Mouse (Mus musculus) CD4-positive, CD25-positive, alpha-beta regulatory T cell, adult 4 months (primary cell): ENCODE results near the gene Fhod1. TPM values are rescaled to one million over a fixed set of nuclear protein-coding genes. Genes with fewer than 3 reads are reported as not detected.
"Not testable (repeated sequence)": the region's sequence is repeated elsewhere in the genome, so short reads cannot be mapped to it uniquely, and the experiment has no call there.

Experiments
- ATAC-seq: one replicate; pipeline ENCODE4 v1.8.0; 2017
- polyA plus RNA-seq, 2 experiments: library from polyadenylated mRNA; unstranded; fragments of 100-300 nt; shearing (Covaris generic); gene quantifications; one replicate each; pipeline ENCODE4 v1.2.1; 2017

The Fhod1 gene
- polyA plus RNA-seq, 2 experiments from 2014 or later: 2.3 to 5.3 TPM

GRCm38 (mm10) chr8:105294776-105295175, 53.0 kb downstream of the Fhod1 start:
- no peak for ATAC-seq

- no peak for ATAC-seq
Measured at GRCm38 (mm10) chr8:105293405-105293804, 54.3 kb downstream of the Fhod1 start.

DNA sequence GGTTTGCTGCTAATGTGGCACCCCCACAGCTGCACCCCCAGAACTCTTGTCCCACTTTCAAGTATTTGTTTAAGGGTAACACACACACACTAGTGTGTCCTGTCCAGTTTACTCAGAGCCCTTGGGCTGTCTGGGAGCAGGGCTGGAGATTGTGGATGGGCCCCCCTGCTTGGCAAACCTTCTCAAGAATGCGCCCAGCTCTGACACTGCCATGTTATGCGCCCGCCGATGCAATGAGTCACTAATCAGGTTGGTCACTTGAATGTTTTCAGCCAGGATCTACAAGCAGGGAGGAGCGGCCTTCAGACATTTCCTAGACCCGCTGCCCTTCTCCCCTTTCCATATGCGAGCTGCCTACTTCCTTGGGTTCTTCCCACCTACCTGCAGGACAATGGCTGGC, 55.3 kb downstream of the Fhod1 start:
- no peak for ATAC-seq

DNA sequence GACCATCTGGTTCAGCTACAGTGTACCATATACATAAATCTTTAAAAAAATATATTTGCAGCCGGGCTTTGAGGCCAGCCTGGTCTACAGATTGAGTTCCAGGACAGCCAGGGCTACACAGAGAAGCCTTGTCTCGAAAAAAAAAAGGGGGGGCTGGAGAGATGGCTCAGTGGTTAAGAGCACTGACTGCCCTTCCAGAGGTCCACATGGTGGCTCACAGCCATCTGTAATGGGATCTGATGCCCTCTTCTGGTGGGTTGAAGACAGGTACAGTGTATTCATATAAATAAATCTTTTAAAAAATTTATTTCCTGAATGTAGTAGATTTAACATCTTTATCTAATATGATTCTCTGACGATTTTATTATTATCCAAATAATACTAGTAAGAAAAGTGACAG, 56.0 kb downstream of the Fhod1 start:
- ATAC-seq: not testable (repeated sequence)

- not testable (repeated sequence) for ATAC-seq
Measured at GRCm38 (mm10) chr8:105291364-105291763, 56.4 kb downstream of the Fhod1 start.

DNA sequence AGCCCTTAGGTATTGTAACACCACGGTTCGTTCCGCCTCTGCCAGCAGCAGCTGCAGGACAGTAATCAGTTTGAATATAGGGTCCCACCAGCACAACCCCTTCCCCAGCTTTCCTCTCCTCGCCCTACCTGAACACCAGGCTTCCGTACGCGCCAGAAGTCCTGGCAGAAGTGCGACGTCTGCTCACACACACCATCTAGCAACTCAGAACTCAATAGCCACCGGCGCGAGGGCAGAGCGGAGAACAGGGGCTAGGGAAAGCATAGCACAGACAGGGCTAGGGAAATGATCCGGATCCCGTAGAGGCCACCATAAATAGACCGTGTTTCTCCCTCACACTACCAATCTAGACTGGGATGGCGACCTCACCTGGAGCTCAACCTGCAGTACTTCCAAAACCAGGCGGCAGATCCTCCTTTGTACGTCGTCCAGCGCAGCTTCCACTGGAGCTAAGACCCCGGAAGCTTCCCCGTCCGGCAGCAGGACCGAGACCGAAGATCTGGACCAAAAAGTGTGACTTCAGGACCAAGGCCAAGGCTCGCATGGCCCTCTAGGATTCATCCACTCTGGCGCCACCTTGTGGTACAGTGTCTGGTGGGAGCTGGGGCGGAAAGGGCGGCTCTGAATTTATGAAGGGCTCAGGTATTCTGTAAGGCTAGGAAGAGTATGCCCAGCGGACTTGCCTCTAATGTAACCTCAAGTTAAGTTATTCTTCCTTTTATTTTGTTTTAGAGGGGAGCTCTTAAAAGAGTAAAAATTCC, 57.0 kb downstream of the Fhod1 start:
- peak; percentile 29 for ATAC-seq

DNA sequence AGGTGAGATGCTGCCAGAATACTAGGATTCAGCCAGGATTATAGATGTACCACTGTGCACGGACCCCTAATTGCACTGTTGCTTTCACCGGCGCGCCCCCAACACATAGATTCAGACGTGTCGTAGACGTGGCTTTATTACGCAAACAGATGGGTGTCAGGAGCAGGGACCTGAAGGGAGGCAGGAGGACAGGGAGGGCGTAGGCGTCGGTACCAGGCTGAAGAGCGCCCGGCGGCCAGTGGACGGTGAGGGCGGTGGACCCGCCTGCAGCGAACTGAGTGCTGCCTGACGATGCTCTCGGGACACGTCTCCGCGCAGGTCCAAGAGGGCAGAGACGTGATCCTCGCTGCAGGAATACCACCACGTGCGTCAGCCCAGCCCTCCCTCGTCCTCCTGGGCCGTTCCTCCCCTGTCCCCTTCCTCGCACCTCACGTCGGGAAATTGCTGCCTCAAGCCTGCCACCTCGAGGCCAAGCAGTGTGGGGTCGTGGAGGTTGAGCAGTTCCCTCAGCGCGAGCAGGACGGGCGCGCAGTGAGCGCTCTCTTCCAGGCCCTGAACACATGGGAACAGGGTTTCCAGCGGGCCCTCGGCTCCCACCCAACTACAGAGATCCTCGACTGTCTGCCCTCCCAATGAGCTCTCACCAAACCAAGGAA, 57.8 kb downstream of the Fhod1 start, which contains the start of gene 4931428F04Rik:
TSS of gene 4931428F04Rik (minus strand) at position 60 of the 656 bp plus-strand sequence.
- no peak for ATAC-seq

- ATAC-seq: peak; percentile 89
Measured at GRCm38 (mm10) chr8:105288958-105289732, 58.6 kb downstream of the Fhod1 start.

DNA sequence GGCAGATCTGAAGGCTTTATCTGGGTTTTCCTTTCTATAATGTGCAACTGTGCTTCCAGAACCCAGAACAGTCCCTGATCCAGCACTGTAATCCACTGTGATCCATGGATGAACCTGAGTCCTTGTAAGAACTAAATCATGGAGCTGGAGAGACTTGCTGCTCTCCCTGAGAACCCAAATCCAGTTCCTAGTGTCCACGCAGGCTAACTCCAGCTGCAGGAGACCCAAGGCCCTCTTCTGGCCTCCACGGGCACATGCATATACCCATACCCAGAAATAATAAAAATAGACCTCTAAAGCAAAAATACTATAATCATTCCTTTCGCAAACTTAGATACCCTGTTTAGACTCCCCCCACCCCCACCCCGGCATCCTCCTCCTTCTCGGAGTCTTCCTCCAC, 59.5 kb downstream of the Fhod1 start:
- ATAC-seq: no peak

DNA sequence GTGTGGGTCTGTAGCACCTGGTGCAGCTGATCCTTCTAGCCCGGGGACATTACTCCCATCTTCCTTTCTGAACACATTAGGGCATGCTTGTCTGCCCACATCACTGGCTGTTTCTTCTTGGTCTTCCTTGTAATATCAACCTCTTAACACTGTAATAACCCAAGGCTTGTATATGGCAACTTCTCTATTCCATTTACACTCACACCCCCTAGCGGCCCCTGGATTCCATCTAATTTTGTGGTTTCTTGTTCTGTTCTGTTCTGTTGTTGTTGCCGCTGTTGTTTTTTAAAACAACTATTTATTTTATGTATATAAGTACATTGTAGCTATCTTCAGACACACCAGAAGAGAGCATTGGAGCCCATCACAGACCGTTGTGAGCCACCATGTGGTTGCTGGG, 60.8 kb downstream of the Fhod1 start:
- no peak for ATAC-seq

GRCm38 (mm10) chr8:105285514-105285913, 62.2 kb downstream of the Fhod1 start:
- no peak for ATAC-seq

DNA sequence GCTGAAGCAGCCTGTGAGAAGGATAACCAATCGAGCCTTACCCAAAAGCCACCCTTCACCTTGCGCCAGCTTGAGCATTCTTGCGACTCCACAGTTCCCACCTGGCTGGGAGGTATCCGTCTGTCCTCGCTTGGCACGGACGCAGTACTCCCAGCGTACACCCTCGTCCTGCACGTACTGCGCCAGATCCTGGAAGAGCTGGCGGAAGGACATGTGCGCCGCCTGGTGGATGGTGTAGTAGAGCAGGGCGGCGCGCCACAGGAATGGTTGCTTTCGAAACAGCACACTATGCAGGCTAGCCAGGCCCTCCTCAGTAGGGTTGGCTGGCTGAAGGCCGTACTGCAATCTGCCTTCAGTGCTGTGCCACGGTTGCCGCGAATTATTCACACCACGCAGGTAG, 64.7 kb downstream of the Fhod1 start:
- ATAC-seq: peak; percentile 72

DNA sequence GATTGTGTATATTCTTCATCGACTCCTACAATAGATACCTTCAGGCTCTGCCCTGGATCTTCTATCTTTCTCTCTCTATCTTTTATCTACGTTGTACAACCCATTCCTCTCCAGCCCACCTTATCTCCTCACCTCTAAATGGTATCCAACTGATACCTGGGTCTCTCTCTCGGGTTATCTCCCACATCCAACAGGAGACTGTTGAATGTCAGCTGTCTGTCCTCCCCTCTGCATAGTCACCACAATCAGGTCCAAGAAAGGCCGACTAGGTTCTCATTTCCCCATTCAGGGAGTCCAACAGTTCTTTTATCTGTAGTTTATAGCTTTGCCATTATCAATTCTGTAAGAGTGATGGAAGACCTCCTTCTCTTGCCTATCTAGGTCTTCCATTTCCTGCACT, 65.5 kb downstream of the Fhod1 start:
- ATAC-seq: no peak

DNA sequence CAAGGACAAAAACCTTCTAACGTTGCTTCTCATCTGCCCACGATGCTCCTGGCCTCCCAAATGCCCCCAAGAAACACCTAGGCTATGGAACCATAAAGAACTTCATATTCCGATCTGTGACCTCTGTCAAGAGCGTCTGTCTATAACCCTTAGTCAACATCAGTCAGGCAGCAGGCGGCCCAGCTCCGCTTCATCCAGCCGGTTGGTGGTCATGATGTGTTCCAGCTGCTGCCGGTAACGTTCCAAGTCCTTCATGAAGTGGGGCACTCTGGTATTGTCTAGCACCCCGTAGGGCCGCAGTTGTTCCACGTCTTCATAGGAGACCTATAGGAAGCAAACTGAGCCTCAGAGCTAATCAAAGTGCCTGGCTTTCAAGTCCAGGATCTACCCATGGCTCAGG, 65.9 kb downstream of the Fhod1 start:
- ATAC-seq: no peak

GRCm38 (mm10) chr8:105280567-105280966, 67.2 kb downstream of the Fhod1 start:
- no peak for ATAC-seq

Other genes starting within 250 kb of the Fhod1 start
- under 1 TPM in 1 of 2 experiments, not detected in 1; 0.13 TPM for gene Ces4a, start 216.2 kb downstream of the Fhod1 start, polyA plus RNA-seq
- gene Cbfb, start 177.3 kb downstream of the Fhod1 start, polyA plus RNA-seq: 10 to 100 TPM; 26.7 to 40.6 TPM
- 10 to 100 TPM; 13.9 to 14.2 TPM for gene D230025D16Rik, start 122.8 kb downstream of the Fhod1 start, polyA plus RNA-seq
- gene B3gnt9, start 92.8 kb downstream of the Fhod1 start, polyA plus RNA-seq: under 1 TPM; 0.33 to 0.47 TPM
- 10 to 100 TPM; 58.1 to 76.0 TPM for gene Tradd, start 83.3 kb downstream of the Fhod1 start, polyA plus RNA-seq
- gene Fbxl8, start 83.3 kb downstream of the Fhod1 start, polyA plus RNA-seq: 10 to 100 TPM; 16.5 to 27.6 TPM
- under 1 TPM; 0.26 to 0.39 TPM for gene Hsf4, start 78.2 kb downstream of the Fhod1 start, polyA plus RNA-seq
- gene Nol3, start 71.8 kb downstream of the Fhod1 start, polyA plus RNA-seq: under 1 TPM in 1 of 2 experiments, not detected in 1; 0.15 TPM
- gene 4931428F04Rik, start 58.1 kb downstream of the Fhod1 start, polyA plus RNA-seq: 1 to 10 TPM in 1 of 2 experiments, under 1 TPM in 1; 0.90 to 2.6 TPM
- 1 to 10 TPM in 1 of 2 experiments, not detected in 1; 1.1 TPM for gene Exoc3l, start 51.9 kb downstream of the Fhod1 start, polyA plus RNA-seq
- 10 to 100 TPM; 44.5 to 56.2 TPM for gene E2f4, start 50.3 kb downstream of the Fhod1 start, polyA plus RNA-seq
- 10 to 100 TPM in 1 of 2 experiments, 1 to 10 TPM in 1; 7.4 to 13.5 TPM for gene Elmo3, start 42.4 kb downstream of the Fhod1 start, polyA plus RNA-seq
- gene Lrrc29, start 21.7 kb downstream of the Fhod1 start, polyA plus RNA-seq: 1 to 10 TPM; 1.7 to 6.2 TPM
- 100 to 1,000 TPM; 149 to 160 TPM for gene Tmem208, start 21.6 kb downstream of the Fhod1 start, polyA plus RNA-seq
- gene Slc9a5, start 890 bp upstream of the Fhod1 start, polyA plus RNA-seq: under 1 TPM in 1 of 2 experiments, not detected in 1; 0.16 TPM
- not detected for gene Plekhg4, start 25.3 kb upstream of the Fhod1 start, polyA plus RNA-seq
- gene Kctd19, start 65.5 kb upstream of the Fhod1 start, polyA plus RNA-seq: not detected
- gene Lrrc36, start 65.6 kb upstream of the Fhod1 start, polyA plus RNA-seq: not detected
- 1 to 10 TPM; 1.2 to 1.4 TPM for gene Tppp3, start 123.6 kb upstream of the Fhod1 start, polyA plus RNA-seq
- 1 to 10 TPM in 1 of 2 experiments, under 1 TPM in 1; 0.97 to 1.5 TPM for gene Zdhhc1, start 148.9 kb upstream of the Fhod1 start, polyA plus RNA-seq
- not detected for gene Hsd11b2, start 170.8 kb upstream of the Fhod1 start, polyA plus RNA-seq
- 10 to 100 TPM; 33.7 to 36.8 TPM for gene Atp6v0d1, start 218.1 kb upstream of the Fhod1 start, polyA plus RNA-seq